Mouse (Mus musculus) kidney, embryonic 15.5 days (tissue): ENCODE measurements at regions not wholly inside any gene's neighbourhood (a gene's known extent, or its start where the extent isn't known, plus 50 kb on each side); places are given as distances from the start of the nearest gene placed in this dataset.
A peak's percentile ranks its signal among the peaks of the same experiment; 100 is the strongest.

ENCODE experiments used
- ATAC-seq: fragments of 200-750 bp; cut with Nextera tagmentation; replicated peaks from 2 replicates; pipeline ENCODE4 v1.8.0; 2017; ENCODE audit warnings: moderate TSS enrichment; ENCODE audit not compliant: low FRiP score
- H3K27ac ChIP-seq: fragments of 300-500 bp; sonication (generic); 2 replicates; pipeline ENCODE4 v1.5.1; 2015; ENCODE audit warnings: mild to moderate bottlenecking, inconsistent platforms
- H3K27me3 ChIP-seq: fragments of 300-500 bp; sonication (generic); 2 replicates; pipeline ENCODE4 v1.6.1; 2015; ENCODE audit warnings: inconsistent platforms
- H3K36me3 ChIP-seq: fragments of 300-500 bp; sonication (generic); 2 replicates; pipeline ENCODE4 v1.6.1; 2015; ENCODE audit warnings: inconsistent platforms
- H3K4me1 ChIP-seq: fragments of 300-500 bp; sonication (generic); 2 replicates; pipeline ENCODE4 v1.6.1; 2015; ENCODE audit warnings: inconsistent platforms
- H3K4me2 ChIP-seq: fragments of 300-500 bp; sonication (generic); 2 replicates; pipeline ENCODE4 v1.6.1; 2015; ENCODE audit warnings: moderate library complexity, mild to moderate bottlenecking, inconsistent platforms
- H3K4me3 ChIP-seq: fragments of 300-500 bp; sonication (generic); replicated peaks from 2 replicates; pipeline ENCODE4 v1.5.1; 2015; ENCODE audit warnings: mild to moderate bottlenecking, inconsistent platforms
- H3K9ac ChIP-seq: fragments of 300-500 bp; sonication (generic); 2 replicates; pipeline ENCODE4 v1.6.1; 2015; ENCODE audit warnings: mild to moderate bottlenecking, inconsistent platforms
- H3K9me3 ChIP-seq: fragments of 300-500 bp; sonication (generic); replicated peaks from 2 replicates; pipeline ENCODE4 v1.6.1; 2016; ENCODE audit warnings: inconsistent platforms
- WGBS: fragments of 180-500 bp; shearing (Covaris S2); methylation state at CpG from one replicate; pipeline ENCODE4 v1.1.7; 2015; ENCODE audit warnings: mixed read lengths; 5-methylcytosine and 5-hydroxymethylcytosine counted together

- WGBS = 71% methylated on average over 3 of the region's 3 CpGs
- no peak overlapping the region for H3K4me2 ChIP-seq
- no peaks in the 10 kb centered on the region for H3K4me1 ChIP-seq
- H3K9me3 ChIP-seq = no peaks in the 10 kb centered on the region
- no peaks in the 10 kb centered on the region for H3K27me3 ChIP-seq
- no peak overlapping the region for H3K4me3 ChIP-seq
- H3K9ac ChIP-seq = no peak overlapping the region
- no peak overlapping the region for H3K27ac ChIP-seq
- no peaks in the 10 kb centered on the region for H3K36me3 ChIP-seq
- ATAC-seq = no peak
Measured at GRCm38 (mm10) chr11:48067072-48067471, 78.3 kb upstream of the Sgcd start.

- H3K4me3 ChIP-seq = no peak overlapping the region
- H3K9ac ChIP-seq = no peak overlapping the region
- ATAC-seq = no peak
- 74% methylated on average over 9 of the region's 9 CpGs for WGBS
- no peaks in the 10 kb centered on the region for H3K4me1 ChIP-seq
- no peak overlapping the region for H3K4me2 ChIP-seq
- no peaks in the 10 kb centered on the region for H3K36me3 ChIP-seq
- no peaks in the 10 kb centered on the region for H3K9me3 ChIP-seq
- no peak overlapping the region for H3K27ac ChIP-seq
- no peaks in the 10 kb centered on the region for H3K27me3 ChIP-seq
Measured at GRCm38 (mm10) chr11:48063719-48064118, 75.0 kb upstream of the Sgcd start.

- H3K4me1 ChIP-seq = no peaks in the 10 kb centered on the region
- no peak overlapping the region for H3K4me3 ChIP-seq
- no peak overlapping the region for H3K4me2 ChIP-seq
- H3K9me3 ChIP-seq = no peaks in the 10 kb centered on the region
- H3K36me3 ChIP-seq = no peaks in the 10 kb centered on the region
- no peaks in the 10 kb centered on the region for H3K27me3 ChIP-seq
- no peak overlapping the region for H3K9ac ChIP-seq
- no peak overlapping the region for H3K27ac ChIP-seq
- ATAC-seq = no peak
Measured at GRCm38 (mm10) chr11:48061501-48061900, 72.7 kb upstream of the Sgcd start.

- no peak for ATAC-seq
- no peak overlapping the region for H3K4me2 ChIP-seq
- no peak overlapping the region for H3K9ac ChIP-seq
- H3K27me3 ChIP-seq = no peaks in the 10 kb centered on the region
- H3K9me3 ChIP-seq = no peaks in the 10 kb centered on the region
- no peaks in the 10 kb centered on the region for H3K4me1 ChIP-seq
- no peak overlapping the region for H3K27ac ChIP-seq
- no peak overlapping the region for H3K4me3 ChIP-seq
- no peaks in the 10 kb centered on the region for H3K36me3 ChIP-seq
- WGBS = 72% methylated on average over 3 of the region's 3 CpGs
Measured at GRCm38 (mm10) chr11:48051156-48051866, 62.5 kb upstream of the Sgcd start.

- H3K27ac ChIP-seq = no peak overlapping the region
- 55% methylated on average over 1 of the region's 1 CpGs for WGBS
- H3K4me2 ChIP-seq = no peak overlapping the region
- H3K27me3 ChIP-seq = no peaks in the 10 kb centered on the region
- 0 out of 2 replicates have a peak, but pooled peaks have one; percentile 52 for ATAC-seq
- H3K4me3 ChIP-seq = no peak overlapping the region
- H3K36me3 ChIP-seq = no peaks in the 10 kb centered on the region
- no peaks in the 10 kb centered on the region for H3K4me1 ChIP-seq
- H3K9ac ChIP-seq = no peak overlapping the region
- no peaks in the 10 kb centered on the region for H3K9me3 ChIP-seq
Measured at GRCm38 (mm10) chr11:48048311-48048710, 59.5 kb upstream of the Sgcd start.
